Mouse (Mus musculus): ENCODE measurements around the gene Spaca6.
A peak's percentile ranks its signal among the peaks of the same experiment; 100 is the strongest.

Spaca6 gene

GRCm38 (mm10) chr17:17826751-17827657, at the start of gene Spaca6:
TSS of gene Spaca6 (plus strand) at chr17:17827158.
- DNase-seq (ENCODE audit: low spot score) = peak; percentile 94

GRCm38 (mm10) chr17:17790866-17791630, 35.9 kb upstream of the Spaca6 start:
- DNase-seq (ENCODE audit: low spot score) = no peak

- DNase-seq (ENCODE audit: low spot score) = peak; percentile 23
Measured at GRCm38 (mm10) chr17:17792578-17792977, 34.4 kb upstream of the Spaca6 start.

- no peak for DNase-seq (ENCODE audit: low spot score)
Measured at GRCm38 (mm10) chr17:17795527-17795926, 31.4 kb upstream of the Spaca6 start.

- no peak for DNase-seq (ENCODE audit: low spot score)
Measured at GRCm38 (mm10) chr17:17823612-17824336, 3.2 kb upstream of the Spaca6 start.

GRCm38 (mm10) chr17:17825921-17826591, 902 bp upstream of the Spaca6 start:
- no peak for DNase-seq (ENCODE audit: low spot score)

- DNase-seq (ENCODE audit: low spot score) = peak; percentile 57
Measured at GRCm38 (mm10) chr17:17827658-17828190, 766 bp downstream of the Spaca6 start.

GRCm38 (mm10) chr17:17828191-17828981, 1.4 kb downstream of the Spaca6 start:
- DNase-seq (ENCODE audit: low spot score) = no peak

GRCm38 (mm10) chr17:17829052-17829785, 2.3 kb downstream of the Spaca6 start:
- DNase-seq (ENCODE audit: low spot score) = no peak

GRCm38 (mm10) chr17:17829816-17830535, 3.0 kb downstream of the Spaca6 start:
- no peak for DNase-seq (ENCODE audit: low spot score)

- DNase-seq (ENCODE audit: low spot score) = no peak
Measured at GRCm38 (mm10) chr17:17830731-17831130, 3.8 kb downstream of the Spaca6 start.

- peak; percentile 66 for DNase-seq (ENCODE audit: low spot score)
Measured at GRCm38 (mm10) chr17:17834896-17835295, 7.9 kb downstream of the Spaca6 start.

- DNase-seq (ENCODE audit: low spot score) = no peak
Measured at GRCm38 (mm10) chr17:17836101-17836500, 9.1 kb downstream of the Spaca6 start.

- DNase-seq (ENCODE audit: low spot score) = no peak
Measured at GRCm38 (mm10) chr17:17837426-17837825, 10.5 kb downstream of the Spaca6 start.

- DNase-seq (ENCODE audit: low spot score) = peak; percentile 93
Measured at GRCm38 (mm10) chr17:17837919-17838701, 11.2 kb downstream of the Spaca6 start.

- no peak for DNase-seq (ENCODE audit: low spot score)
Measured at GRCm38 (mm10) chr17:17839276-17839675, 12.3 kb downstream of the Spaca6 start.

GRCm38 (mm10) chr17:17840796-17841195, 13.8 kb downstream of the Spaca6 start:
- DNase-seq (ENCODE audit: low spot score) = no peak

GRCm38 (mm10) chr17:17843534-17844261, 16.7 kb downstream of the Spaca6 start:
- no peak for DNase-seq (ENCODE audit: low spot score)
